Mouse (Mus musculus): ENCODE measurements around the gene Spred2.

Spred2 gene

DNA sequence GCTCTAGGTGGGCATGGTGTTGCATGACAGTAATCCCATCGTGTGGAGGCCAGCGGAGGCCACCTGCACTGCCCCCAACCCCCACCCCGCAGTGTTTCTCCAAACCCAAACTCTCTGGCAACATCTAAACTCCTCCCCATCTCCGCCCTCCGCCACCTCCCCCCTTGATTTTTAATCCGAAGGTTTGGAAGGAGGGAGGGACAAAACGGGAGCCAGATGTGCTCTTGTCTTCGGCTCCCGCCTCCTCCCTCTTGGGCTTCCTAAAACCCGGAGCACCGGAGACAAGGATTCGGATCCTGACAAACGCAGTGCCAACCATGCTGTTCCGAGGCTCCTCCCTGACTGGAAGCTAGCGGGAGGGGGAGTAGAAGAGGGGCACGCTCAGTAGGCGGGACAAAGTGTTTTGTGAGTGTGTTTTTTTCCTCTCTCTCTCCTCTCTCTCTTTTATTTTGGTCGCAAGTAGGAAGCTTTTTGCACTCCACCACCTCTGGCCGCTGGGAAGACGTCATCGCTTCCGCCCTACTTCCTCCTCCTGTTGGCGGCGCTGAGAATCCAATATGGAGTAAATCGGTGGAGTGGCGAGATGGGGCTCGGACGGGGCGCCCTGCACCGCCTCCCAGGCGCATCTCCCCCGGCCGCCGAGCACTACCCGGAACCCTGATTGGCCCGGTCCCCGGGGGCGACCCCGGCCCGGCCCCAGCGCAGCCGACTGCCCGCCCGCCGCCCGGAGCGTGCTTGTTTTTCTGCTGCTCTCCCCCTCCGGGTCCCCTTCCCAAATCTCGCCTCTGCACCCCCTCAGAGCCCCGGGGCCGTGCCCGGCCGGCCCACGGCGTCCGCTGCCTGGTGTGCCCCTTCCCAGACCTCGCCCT is at the start of gene Spred2:
Gene Spred2, plus strand, starts transcription at position 488 of the 869 bp plus-strand sequence.
- peak; percentile 82 for DNase-seq

DNA sequence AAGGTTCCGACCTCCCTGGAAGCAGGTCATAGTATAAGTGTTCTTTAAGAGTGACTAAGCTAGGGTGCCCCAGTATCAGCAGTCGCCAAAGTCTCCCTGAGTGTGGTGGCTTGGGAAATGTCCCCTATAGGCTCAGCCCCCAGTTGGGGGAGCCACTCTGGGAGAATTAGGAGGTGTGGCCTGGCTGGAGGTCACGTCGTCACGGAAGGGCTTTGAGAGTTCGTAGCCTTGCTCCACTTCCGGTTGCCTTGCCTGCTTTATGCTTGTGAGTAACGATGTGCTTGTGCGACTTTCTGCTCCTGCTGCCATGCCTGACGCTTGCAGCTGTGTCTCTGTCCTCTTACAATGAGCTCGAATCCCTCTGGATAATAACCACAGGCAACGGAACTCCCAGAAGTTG is 48.6 kb upstream of the Spred2 start:
- DNase-seq = no peak

DNA sequence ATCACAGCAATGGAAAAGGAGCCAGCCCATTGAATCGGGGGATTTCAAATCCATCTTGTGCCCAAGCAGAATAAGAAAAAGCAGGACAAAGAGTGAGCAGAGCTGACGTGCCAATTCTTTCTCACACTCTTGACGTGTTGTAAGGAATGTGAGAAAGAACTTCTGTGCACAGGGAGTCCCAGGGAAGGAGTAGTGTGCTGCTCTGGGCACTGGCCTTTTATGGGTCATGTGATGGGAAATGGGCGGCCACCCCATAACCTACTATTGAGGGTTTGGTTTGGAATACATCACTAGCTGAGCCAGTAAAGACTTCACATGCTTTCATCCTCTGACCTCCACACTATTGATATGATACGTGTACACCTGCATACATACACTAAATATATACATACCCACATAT is 48.2 kb upstream of the Spred2 start:
- no peak for DNase-seq

DNA sequence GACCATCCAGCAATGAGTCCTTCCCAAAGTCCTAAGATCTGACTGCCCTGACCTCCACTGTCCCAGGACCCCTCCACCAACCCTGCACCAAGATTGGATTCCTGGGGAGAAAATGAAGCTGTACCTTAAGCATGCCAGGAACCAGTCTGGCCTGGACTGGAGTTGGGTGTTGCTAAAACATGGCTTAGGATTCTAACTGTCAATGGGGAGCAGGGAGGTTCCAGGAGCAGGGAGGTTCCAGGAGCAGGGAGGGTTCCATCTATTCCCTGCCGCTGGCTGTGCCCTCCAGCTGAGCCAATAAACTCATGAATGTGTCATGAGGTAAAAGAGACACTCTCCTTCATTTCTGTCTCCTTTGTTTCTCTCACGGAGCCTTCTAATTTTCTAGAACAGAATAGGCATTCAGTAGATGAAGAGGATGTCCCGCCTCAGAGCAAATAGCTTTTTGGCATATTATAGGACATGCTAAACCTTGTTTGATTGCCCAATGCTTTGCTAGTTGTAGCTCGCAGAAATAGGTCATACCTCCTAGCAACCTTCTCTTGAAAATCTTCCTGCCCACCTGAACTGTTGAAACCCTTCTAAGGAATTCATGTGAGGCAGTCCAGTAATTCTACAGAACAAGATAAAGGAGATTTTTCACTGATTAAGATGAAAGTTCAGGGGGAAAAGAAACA is 46.8 kb upstream of the Spred2 start:
- DNase-seq = no peak

DNA sequence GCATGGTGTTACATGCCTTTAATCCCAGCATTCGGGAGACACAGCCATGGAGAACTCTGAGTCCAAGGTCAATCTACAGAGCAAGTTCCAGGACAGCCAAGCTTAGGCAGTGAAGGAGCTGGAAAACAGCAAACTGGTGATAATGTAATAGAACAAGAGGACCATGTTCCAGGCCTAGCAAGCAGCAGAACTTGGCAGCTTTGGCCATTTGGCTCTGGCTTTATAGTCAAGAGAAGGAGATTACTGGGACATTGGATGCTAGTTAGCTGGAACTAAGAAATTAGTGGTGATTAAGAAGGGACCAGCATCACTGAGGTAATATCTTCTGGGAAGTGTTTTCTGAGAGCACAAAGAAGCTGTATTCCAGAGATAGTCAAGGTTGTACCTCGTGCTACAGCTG is 42.8 kb upstream of the Spred2 start:
- no peak for DNase-seq

DNA sequence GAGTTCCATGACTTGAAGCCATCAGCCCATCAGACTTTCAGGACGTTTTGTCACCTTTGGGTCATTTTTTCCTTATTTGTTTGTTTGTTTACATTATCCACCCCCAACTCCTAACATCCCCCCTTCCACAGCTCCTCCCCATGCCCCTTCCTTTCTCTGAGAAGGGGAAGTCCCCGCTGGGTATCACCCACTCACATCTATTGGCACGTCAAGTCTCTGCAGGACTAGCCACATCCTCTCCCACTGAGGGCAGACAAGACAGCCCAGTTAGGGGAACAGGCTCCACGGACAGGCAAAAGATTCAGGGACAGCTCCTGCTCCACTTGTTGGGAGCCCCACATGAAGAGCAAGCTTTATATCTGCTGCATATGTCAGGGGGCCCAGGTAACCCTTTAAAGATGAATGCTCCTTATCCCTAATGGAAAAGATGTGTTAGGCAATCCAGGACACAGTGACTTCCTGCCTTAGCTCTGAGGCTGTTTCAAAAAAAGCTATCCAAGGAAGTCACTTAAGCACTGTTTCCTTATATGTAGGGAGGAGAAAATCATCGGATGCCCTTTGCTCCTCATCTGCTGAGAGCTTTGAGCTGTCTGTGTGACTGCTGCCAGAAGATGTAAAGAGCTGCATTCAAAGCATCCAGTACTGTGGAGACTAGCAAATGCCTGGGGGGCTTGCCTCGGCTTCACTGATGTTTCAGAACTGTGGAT is 33.3 kb upstream of the Spred2 start:
- peak; percentile 4 for DNase-seq

DNA sequence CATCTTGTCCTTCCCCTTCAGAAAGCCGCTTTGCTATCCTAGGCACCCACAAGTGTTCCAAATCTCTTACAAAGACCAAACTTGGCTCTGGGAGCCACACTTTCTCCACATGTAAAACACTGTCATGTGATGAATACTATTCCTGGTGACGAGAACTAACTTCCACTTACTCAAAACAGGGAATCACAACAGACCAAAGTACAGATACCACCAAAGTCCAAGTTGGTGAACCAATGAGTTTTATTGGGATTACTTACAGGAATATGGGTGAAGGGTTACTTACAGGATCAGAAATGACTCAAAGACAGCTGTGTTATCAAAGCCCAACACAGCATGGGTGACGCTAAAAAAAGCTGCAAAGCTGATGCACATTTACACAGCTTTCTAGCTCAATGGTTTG is 30.9 kb upstream of the Spred2 start:
- no peak for DNase-seq

DNA sequence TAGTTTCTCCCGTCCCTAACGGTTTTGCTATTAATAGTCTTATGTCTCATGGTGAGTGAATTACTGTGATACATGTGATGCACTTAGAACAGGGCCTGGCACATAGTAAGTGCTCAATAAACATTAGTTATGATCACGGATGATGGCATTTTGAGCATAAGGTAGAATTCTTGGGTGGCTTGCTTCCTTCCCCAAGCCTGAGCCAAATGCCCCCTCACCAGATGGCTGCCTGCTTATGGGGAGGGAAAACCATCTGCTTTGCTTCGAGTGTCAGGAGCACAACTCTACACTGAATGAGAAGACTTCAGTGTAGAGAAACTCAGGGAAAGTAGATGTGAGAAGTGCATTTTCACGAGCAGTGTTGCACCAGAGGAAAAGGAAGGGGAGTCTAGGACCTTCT is 24.6 kb upstream of the Spred2 start:
- no peak for DNase-seq

DNA sequence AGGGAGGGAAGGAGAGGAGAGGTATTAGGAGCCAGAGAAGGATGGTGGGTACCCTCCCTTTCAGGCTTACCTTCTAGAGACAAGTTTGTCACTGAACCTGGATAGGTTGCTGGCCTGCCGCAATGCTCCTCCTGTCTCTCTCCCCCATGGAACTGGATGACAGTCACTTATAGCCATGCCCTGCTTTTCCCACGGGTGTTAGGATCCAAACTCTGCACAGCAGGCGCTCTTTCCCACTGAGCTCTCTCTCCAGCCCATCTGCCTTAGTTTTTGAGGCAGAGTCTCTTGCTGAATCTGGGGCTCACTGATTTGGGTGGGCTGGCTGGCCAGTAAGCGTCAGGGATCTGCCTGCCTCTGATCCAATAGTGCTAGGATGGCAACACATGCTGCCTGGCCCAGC is 23.5 kb upstream of the Spred2 start:
- no peak for DNase-seq

DNA sequence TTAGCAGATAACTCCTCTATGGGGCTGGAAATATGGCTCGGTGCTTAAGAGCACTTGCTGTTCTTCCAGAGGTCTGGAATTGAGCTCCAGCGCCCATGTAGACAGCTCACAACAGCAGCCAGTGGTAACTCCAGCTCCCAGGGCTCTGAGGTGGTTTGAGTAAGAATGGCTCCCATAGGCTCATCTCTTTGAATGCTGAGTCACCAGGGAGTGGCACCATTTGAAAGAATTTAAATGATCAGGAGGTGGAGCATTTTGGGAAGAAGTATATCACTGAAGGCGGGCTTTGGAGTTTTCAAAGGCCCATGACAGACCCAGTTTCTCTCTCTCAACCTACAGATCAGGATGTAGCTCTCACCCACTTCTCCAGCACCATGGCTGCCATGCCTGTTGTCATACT is 13.0 kb upstream of the Spred2 start:
- DNase-seq = no peak

DNA sequence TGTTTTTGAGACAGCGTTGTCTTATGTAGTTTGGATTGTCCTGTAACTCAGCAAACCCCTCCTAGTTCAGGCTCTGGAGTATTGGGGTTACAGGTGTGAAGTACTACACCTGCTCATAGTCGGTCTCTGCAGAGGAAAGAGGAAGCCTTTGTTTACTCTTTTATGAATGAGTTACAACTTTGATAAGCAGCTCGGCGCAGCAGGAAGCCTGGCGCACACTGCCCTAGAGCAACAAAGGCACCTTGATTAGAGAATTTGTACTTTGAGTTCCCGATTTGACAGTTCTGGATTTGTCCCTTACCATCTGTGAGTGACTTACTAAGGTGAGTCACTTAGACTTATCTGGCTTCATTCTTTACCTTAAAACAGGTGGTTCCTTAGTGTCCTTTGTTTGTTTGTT is 12.0 kb upstream of the Spred2 start:
- no peak for DNase-seq

DNA sequence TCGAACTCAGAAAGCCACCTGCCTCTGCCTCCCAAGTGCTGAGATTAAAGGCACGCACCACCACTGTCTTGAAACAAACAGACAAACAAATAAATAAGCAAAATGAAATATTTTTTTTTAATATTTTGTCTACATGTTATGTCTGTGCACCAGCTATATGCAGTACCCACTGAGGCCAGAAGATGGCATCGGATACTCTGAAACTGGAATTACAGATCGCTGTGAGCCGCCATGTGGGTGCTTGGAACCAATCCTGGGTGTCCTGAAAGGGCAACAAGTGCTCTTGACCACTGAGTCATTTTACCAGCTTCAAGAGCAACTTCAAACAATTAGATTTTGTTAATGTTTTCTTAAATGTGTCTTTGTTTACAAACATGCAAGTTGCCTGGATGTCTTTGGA is 11.5 kb upstream of the Spred2 start:
- no peak for DNase-seq

DNA sequence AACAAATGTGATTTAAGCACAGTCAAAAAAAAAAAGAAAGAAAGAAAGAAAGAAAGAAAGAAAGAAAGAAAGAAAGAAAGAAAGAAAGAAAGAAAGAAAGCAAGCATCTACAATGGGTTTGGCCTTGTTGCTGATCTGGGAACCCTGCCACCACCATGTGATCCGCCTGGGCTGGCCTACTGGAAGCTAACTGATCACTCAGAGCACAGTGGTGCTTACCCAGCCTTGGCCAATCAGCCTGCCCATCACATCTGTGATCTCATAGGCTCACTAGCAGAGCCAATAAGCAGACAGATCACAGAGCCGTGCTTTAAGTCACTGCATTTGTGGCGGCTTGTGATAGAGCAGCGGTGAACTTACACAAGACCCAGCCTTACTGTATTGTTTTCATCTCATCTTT is 10.4 kb upstream of the Spred2 start:
- DNase-seq = no peak

DNA sequence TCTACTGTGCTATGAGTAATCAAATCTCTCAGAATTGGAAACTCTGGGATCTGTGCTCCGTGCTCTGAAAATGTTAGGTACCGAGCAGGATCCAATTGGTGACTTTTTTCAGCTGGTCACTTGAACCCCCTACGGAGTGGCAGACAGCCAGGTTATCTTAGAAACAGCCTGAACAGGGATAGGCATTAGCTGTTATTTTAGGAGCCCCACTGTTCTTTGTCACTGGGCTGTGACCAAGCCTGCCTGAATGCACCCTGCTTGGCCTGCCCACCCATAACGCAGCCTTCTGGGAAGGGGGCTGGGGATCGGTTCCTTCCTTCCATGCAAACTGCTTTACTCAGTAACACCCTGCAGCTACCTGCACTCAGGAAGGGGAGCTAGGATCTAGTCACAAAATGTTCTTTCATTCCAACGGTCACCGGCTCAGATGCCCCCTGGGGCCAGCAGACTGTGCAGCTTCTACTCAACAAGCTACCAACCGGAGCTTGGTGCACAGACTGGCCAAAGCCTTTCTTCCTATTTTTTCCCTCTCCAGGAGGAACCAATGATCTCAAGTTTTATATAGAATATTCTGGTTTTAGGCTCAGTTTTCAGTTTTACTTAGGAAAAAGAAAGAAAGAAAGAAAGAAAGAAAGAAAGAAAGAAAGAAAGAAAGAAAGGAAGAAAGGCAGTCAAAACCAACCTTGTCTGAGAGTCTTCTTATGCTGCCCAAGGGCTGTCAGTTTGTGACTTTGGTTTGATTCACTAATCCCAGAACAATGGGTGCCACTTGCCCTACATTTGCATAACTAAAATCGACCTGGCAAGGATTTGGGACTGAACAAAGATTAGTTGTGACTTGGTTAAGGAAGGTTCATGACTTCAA is 6.6 kb upstream of the Spred2 start:
- DNase-seq = no peak

DNA sequence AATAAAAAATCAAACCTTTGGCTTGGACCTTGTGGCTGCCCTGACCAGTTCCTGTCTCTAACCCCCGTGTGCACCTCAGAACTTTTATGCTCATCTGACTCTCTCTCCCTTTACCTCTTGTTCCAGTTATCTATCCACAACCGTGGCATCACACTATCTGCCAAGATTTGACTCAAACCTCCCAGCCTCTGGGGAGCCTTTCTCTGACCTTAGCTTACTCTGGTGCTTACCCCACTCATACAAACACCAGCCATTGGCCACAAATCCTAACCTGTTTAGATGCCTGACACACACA is 6.0 kb upstream of the Spred2 start:
- DNase-seq = no peak

DNA sequence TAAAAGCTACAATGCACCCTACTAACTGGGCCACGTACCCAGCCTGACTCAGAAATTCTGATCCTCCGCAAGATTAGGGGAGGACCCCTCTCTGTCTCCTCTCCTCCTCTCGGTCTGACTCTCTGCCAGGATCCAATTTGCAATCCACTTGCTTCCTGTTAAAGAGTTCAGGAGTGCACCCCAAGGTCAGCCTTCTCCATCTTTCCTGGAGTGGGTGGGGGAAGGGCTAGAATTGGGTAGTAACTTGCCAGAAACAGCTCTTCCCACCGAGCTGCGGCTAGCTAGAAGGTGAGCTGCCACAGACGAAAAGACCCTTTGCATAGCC is 4.8 kb upstream of the Spred2 start:
- DNase-seq = no peak

DNA sequence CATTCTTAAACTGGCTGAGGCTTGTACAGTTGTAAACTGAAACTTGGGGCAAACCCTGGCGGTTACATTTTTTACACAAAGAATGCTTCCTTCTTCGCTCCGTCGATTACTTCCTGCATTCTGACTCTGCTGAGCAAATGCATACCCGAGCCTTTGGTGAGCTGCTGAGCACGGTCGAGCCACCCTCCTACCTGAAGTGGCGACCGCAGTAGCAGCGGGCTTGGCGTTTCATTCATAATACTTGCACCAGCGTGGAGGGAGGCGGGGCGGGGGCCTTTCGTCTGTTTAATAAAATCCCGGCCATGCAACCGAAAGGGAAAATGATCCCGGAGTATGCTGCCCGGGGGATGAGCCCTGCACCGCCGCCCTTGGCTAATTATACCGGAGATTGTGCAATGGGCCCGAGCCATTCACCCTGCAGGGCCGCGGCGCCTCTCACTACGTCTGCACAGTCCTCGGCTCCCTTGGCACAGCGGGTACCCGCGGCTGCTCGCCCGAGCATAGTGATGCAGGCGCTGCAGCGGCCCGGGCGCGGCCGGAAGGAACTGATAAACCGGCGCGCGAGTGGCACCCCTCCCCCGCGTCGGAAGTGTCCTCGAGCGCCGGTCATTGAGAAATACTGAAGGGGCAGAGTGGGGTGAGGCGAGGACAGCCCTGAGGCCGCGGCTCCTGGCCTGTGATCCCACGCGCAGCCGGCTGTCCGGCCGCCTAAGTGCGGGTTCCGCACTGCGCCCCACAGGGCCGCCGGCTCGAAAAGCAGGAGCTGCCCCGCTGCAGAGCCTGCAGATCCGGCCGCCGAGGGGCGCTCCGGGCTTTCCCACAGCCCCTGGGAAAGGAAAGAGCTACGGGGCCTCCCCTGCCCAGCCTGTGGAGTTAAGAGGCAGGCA is 4.1 kb upstream of the Spred2 start:
- peak; percentile 90 for DNase-seq

DNA sequence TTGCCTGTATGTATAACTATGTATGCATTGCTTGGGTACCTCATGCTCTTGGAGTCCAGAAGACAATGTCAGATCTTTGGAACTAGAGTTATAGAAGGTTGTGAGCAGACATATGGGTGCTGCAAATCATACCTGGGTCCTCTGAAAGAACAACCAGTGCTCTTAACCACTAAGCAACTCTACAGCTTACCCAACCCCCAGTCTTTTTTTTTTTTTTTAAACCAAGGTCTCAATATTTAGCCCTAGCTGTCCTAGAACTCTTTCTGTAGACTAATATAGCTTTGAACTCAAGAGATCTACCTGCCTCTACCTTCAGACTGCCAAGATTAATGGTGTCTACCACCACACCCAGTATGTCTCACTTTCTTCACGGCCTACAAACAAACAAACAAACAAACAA is 2.5 kb upstream of the Spred2 start:
- no peak for DNase-seq

DNA sequence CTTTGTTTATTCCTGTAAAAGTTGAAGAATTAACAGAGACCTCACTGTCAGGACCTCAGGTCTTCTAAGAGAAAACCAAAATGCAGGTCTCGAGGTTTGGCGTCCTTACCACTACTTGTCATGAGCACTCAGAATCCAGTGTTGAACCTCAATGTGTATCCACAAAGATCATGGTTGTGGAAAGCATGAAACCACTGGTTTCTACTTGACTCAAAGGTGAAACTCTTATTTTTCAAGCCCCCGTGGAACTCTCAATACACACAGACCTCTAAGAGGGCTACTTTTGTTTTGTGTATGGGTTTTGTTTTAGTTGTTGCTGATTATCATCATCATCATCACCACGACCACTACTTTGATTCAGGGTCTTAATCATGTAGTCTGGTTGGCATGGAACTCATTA is 2.0 kb upstream of the Spred2 start:
- no peak for DNase-seq

DNA sequence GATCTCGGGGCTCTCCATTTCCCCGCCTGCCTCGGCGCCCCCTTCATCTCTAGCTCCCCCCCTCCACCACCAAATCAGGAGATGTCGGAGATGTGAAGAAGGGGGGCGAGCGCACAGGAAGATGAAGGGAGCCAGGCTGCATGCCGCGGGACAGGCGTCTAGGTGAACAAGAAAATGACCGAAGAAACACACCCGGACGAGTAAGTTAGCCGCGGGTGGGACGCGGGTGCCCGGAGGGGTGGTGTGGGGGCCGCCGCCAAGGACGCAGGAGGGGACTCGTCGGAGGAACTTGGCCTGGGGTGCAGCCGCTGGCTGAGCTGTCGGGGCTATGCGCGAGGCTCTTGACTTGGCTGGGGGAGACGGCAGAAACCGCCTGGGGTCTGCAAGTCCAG is 578 bp downstream of the Spred2 start:
- peak; percentile 76 for DNase-seq

DNA sequence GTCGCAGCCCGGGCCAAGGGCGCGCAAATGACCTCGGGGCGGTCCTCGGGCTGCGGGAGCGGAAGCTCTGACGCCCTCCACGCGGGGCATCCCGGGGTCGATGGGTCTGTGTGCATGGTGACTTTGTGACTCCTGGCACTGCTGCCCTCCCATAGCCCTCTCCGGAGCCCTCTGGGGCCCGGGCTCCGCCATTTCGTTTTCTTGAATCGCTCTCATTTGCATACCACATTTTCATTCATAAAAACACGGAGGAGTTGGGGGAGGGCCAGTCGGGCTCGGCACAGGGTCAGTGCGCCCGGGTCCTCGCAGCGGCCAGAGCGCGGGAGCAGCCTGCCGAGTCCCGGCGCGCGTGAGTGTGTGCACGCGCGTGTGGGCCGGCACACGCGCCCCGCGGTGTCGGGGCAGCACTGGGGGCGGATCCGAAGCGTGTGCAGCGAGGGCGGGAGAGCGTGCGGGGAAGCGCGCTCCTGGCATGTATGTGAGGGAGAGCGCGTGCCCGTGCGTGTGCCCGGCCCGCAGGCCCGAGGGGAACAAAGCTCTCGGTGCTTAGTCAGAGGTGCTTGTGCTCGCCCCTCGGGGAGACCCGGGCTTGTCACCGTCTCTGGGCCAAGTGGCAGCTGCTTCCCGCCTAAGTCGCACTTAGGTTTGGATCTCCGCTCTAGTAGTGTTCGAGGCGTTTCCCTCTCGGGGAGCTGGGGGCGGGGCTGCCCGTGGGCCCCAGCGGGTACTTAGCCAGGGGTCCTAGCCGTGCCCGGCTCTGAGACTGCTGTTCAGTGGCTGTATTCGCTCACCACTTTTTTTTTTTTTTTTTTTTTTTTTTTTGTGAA is 1.2 kb downstream of the Spred2 start:
- peak; percentile 77 for DNase-seq
